Mouse (Mus musculus) MEL (cell line): ENCODE data around the gene Grin3b. TPM values are rescaled to one million over a fixed set of nuclear protein-coding genes. Genes with fewer than 3 reads are reported as not detected.

Experiments used
- DNase-seq: peaks from one replicate; pipeline ENCODE4 v3.0.0; 2011; ENCODE audit warnings: low read depth, low spot score
- H3K27ac ChIP-seq: 2 replicates; pipeline ENCODE4 v1.5.1; 2012; ENCODE audit warnings: low read depth, mild to moderate bottlenecking, control low read depth, low read length, moderate library complexity; ENCODE audit not compliant: control insufficient read depth
- H3K27me3 ChIP-seq, 2 experiments: fragments of 150-350 bp in 1 of 2; sonication (generic) in 1 of 2; 2 replicates each; pipeline ENCODE4 v1.6.1; 2012; ENCODE audit warnings: low read length in 2 of 2, mild to moderate bottlenecking in 2 of 2, improper control_type of control experiment in 1 of 2, moderate library complexity in 1 of 2; ENCODE audit not compliant: insufficient read depth in 2 of 2, control insufficient read depth in 1 of 2
- H3K36me3 ChIP-seq, 2 experiments: 2 replicates each; pipeline ENCODE4 v1.6.1; 2012 to 2014; ENCODE audit warnings: low read length in 2 of 2, improper control_type of control experiment in 1 of 2, inconsistent platforms in 1 of 2, mild to moderate bottlenecking in 1 of 2; ENCODE audit not compliant: insufficient read depth in 2 of 2, control insufficient read depth in 1 of 2
- H3K4me1 ChIP-seq, 2 experiments: fragments of 150-350 bp in 1 of 2; sonication (generic) in 1 of 2; 2 replicates each; pipeline ENCODE4 v1.6.1; 2012; ENCODE audit warnings: low read length in 2 of 2, improper control_type of control experiment in 1 of 2, mild to moderate bottlenecking in 1 of 2; ENCODE audit not compliant: insufficient read depth in 2 of 2, control insufficient read depth in 1 of 2
- H3K4me3 ChIP-seq, 2 experiments: fragments of 150-350 bp in 1 of 2; sonication (generic) in 1 of 2; 2 replicates each; pipeline ENCODE4 v1.5.1; 2012; ENCODE audit warnings: low read depth in 2 of 2, low read length in 2 of 2, mild to moderate bottlenecking in 2 of 2, moderate library complexity in 2 of 2, control low read depth in 1 of 2, improper control_type of control experiment in 1 of 2; ENCODE audit not compliant: control insufficient read depth in 1 of 2, insufficient read depth in 1 of 2
- H3K79me2 ChIP-seq: 2 replicates; pipeline ENCODE4 v1.6.1; 2012; ENCODE audit warnings: mild to moderate bottlenecking, low read length, moderate library complexity; ENCODE audit not compliant: control insufficient read depth, poor library complexity, insufficient read depth
- H3K9ac ChIP-seq: 2 replicates; pipeline ENCODE4 v1.6.1; 2012; ENCODE audit warnings: low read depth, mild to moderate bottlenecking, control low read depth, low read length, moderate library complexity; ENCODE audit not compliant: control insufficient read depth, poor library complexity, severe bottlenecking
- H3K9me3 ChIP-seq: fragments of 150-350 bp; sonication (generic); replicated peaks from 2 replicates; pipeline ENCODE4 v1.6.1; 2012; ENCODE audit warnings: mild to moderate bottlenecking, low read length, improper control_type of control experiment, moderate library complexity; ENCODE audit not compliant: insufficient read depth
- BHLHE40 ChIP-seq: IDR thresholded peaks from 2 replicates; pipeline ENCODE4 v1.6.1; 2012; ENCODE audit warnings: low read depth, mild to moderate bottlenecking, inconsistent platforms, low read length, improper control_type of control experiment, borderline replicate concordance
- CHD1 ChIP-seq: IDR thresholded peaks from 2 replicates; pipeline ENCODE4 v1.6.1; 2012; ENCODE audit warnings: low read depth, mild to moderate bottlenecking, inconsistent platforms, low read length, improper control_type of control experiment
- CTCF ChIP-seq, 3 experiments: IDR thresholded peaks in 2 of 3; conservative IDR thresholded peaks in 1 of 3; 2 replicates each; pipeline ENCODE4 v1.5.1; 2011 to 2012; ENCODE audit warnings: low read length in 3 of 3, low read depth in 2 of 3, mild to moderate bottlenecking in 2 of 3, improper control_type of control experiment in 1 of 3, inconsistent platforms in 1 of 3, mixed read lengths in 1 of 3, moderate library complexity in 1 of 3; ENCODE audit not compliant: control insufficient read depth in 1 of 3, insufficient read depth in 1 of 3, poor library complexity in 1 of 3, severe bottlenecking in 1 of 3
- EP300 ChIP-seq, 2 experiments: IDR thresholded peaks; 2 replicates each; pipeline ENCODE4 v1.6.1; 2011; ENCODE audit warnings: improper control_type of control experiment in 2 of 2, low read length in 2 of 2, low read depth in 1 of 2, mild to moderate bottlenecking in 1 of 2
- ETS1 ChIP-seq: IDR thresholded peaks from 2 replicates; pipeline ENCODE4 v1.6.1; 2012; ENCODE audit warnings: low read depth, mild to moderate bottlenecking, inconsistent platforms, low read length, improper control_type of control experiment, moderate library complexity
- GATA1 ChIP-seq: IDR thresholded peaks from 2 replicates; pipeline ENCODE4 v1.6.1; 2011; ENCODE audit warnings: low read depth, low read length, improper control_type of control experiment
- HCFC1 ChIP-seq: IDR thresholded peaks from 2 replicates; pipeline ENCODE4 v1.6.1; 2012; ENCODE audit warnings: low read depth, mild to moderate bottlenecking, inconsistent platforms, low read length, improper control_type of control experiment, moderate library complexity
- JUND ChIP-seq: IDR thresholded peaks from 2 replicates; pipeline ENCODE4 v1.6.1; 2011; ENCODE audit warnings: low read depth, mild to moderate bottlenecking, improper control_type of control experiment, low read length
- MAFK ChIP-seq: IDR thresholded peaks from 2 replicates; pipeline ENCODE4 v1.6.1; 2011; ENCODE audit warnings: low read depth, mild to moderate bottlenecking, low read length, improper control_type of control experiment, borderline replicate concordance
- MEF2A ChIP-seq: IDR thresholded peaks from 2 replicates; pipeline ENCODE4 v1.6.1; 2014; ENCODE audit warnings: low read depth, mild to moderate bottlenecking, inconsistent platforms, low read length, improper control_type of control experiment; ENCODE audit not compliant: poor library complexity, insufficient replicate concordance, severe bottlenecking; ENCODE audit errors: extremely low read depth
- MXI1 ChIP-seq: IDR thresholded peaks from 2 replicates; pipeline ENCODE4 v1.6.1; 2011; ENCODE audit warnings: mild to moderate bottlenecking, low read depth, low read length, improper control_type of control experiment
- MYC ChIP-seq: IDR thresholded peaks from 2 replicates; pipeline ENCODE4 v1.6.1; 2011; ENCODE audit warnings: low read depth, mild to moderate bottlenecking, low read length, improper control_type of control experiment, moderate library complexity
- NELFE ChIP-seq: IDR thresholded peaks from 2 replicates; pipeline ENCODE4 v1.6.1; 2011; ENCODE audit warnings: low read depth, low read length, improper control_type of control experiment
- POLR2AphosphoS2 ChIP-seq: IDR thresholded peaks from 2 replicates; pipeline ENCODE4 v1.6.1; 2011; ENCODE audit warnings: low read length, improper control_type of control experiment
- RAD21 ChIP-seq: IDR thresholded peaks from 2 replicates; pipeline ENCODE4 v1.6.1; 2011; ENCODE audit warnings: mild to moderate bottlenecking, low read depth, low read length, improper control_type of control experiment
- SMC3 ChIP-seq: IDR thresholded peaks from 2 replicates; pipeline ENCODE4 v1.6.1; 2011; ENCODE audit warnings: low read depth, low read length, improper control_type of control experiment
- TAL1 ChIP-seq: IDR thresholded peaks from 2 replicates; pipeline ENCODE4 v1.6.1; 2012; ENCODE audit warnings: mild to moderate bottlenecking, inconsistent platforms, low read length, moderate library complexity, mixed read lengths
- TBP ChIP-seq: IDR thresholded peaks from 2 replicates; pipeline ENCODE4 v1.8.0; 2011; ENCODE audit warnings: low read depth, low read length, improper control_type of control experiment
- UBTF ChIP-seq: IDR thresholded peaks from 2 replicates; pipeline ENCODE4 v1.6.1; 2012; ENCODE audit warnings: low read depth, mild to moderate bottlenecking, inconsistent platforms, low read length, improper control_type of control experiment, moderate library complexity, borderline replicate concordance; ENCODE audit not compliant: insufficient read depth
- USF1 ChIP-seq: IDR thresholded peaks from 2 replicates; pipeline ENCODE4 v1.6.1; 2014; ENCODE audit warnings: low read depth, mild to moderate bottlenecking, inconsistent platforms, low read length, improper control_type of control experiment, moderate library complexity
- USF2 ChIP-seq, 2 experiments: IDR thresholded peaks; 2 replicates each; pipeline ENCODE4 v1.6.1; 2011 to 2012; ENCODE audit warnings: improper control_type of control experiment in 2 of 2, low read length in 2 of 2, borderline replicate concordance in 1 of 2, inconsistent platforms in 1 of 2, low read depth in 1 of 2, mild to moderate bottlenecking in 1 of 2; ENCODE audit not compliant: insufficient read depth in 1 of 2
- ZKSCAN1 ChIP-seq: IDR thresholded peaks from 2 replicates; pipeline ENCODE4 v1.6.1; 2012; ENCODE audit warnings: low read depth, mild to moderate bottlenecking, inconsistent platforms, low read length, improper control_type of control experiment, moderate library complexity
- ZNF384 ChIP-seq: IDR thresholded peaks from 2 replicates; pipeline ENCODE4 v1.6.1; 2012; ENCODE audit warnings: low read depth, mild to moderate bottlenecking, inconsistent platforms, low read length, improper control_type of control experiment
- polyA plus RNA-seq, 2 experiments: library from polyadenylated mRNA; stranded (reverse) in 1 of 2; unstranded in 1 of 2; fragments of >175 nt in 1 of 2; fragments of >200 nt in 1 of 2; gene quantifications; 2 replicates each; pipeline versions ENCODE4 v1.2.1 to v1.2.4; 2012; ENCODE audit warnings: low replicate concordance in 2 of 2, low read depth in 1 of 2; ENCODE audit not compliant: insufficient read length in 2 of 2, insufficient read depth in 1 of 2, missing spikeins in 1 of 2
- total RNA-seq: library from RNA; depleted of rRNA; stranded (reverse); fragments of 300-350 nt; gene quantifications from 2 replicates; pipeline ENCODE4 v1.2.3, GENCODE M21; 2012

The Grin3b gene
- total and polyA plus RNA-seq, 3 experiments: 0.42 to 1.1 TPM; not detected in 1

GRCm38 (mm10) chr10:79946752-79947322, 23.7 kb upstream of the Grin3b start:
- Histone ChIP-seq H3K9ac (no peak overlapping the region), H3K27ac (no peak overlapping the region), H3K4me1 (no peaks in the 10 kb centered on the region), H3K79me2 (no peaks in the 10 kb centered on the region), H3K4me3 (no peak overlapping the region), H3K36me3 (no peaks in the 10 kb centered on the region), H3K9me3 (no peaks in the 10 kb centered on the region), H3K27me3 (no peaks in the 10 kb centered on the region)
- no peak for DNase-seq
- TF ChIP-seq TBP (no peak), JUND (no peak), MYC (no peak), RAD21 (no peak), CHD1 (no peak), SMC3 (no peak), UBTF (no peak), BHLHE40 (no peak), NELFE (no peak), EP300 (IDR thresholded peaks at IDR 0.05; ENCODE audit: low read depth in 1 of 2, low read length in 2 of 2) (no peak), USF2 (IDR thresholded peaks at IDR 0.05; ENCODE audit: borderline replicate concordance in 1 of 2, insufficient read depth in 1 of 2, low read depth in 1 of 2, low read length in 2 of 2) (no peak), ZNF384 (no peak), MXI1 (no peak), ETS1 (no peak), MEF2A (no peak), POLR2AphosphoS2 (no peak), MAFK (no peak), USF1 (no peak), CTCF (IDR thresholded peaks at IDR 0.05 in 2 of 3, conservative IDR thresholded peaks at IDR 0.05 in 1 of 3; ENCODE audit: control insufficient read depth in 1 of 3, insufficient read depth in 1 of 3, low read depth in 2 of 3, low read length in 3 of 3, poor library complexity in 1 of 3, severe bottlenecking in 1 of 3) (no peak)

GRCm38 (mm10) chr10:79947502-79947901, 23.0 kb upstream of the Grin3b start:
- no peaks in the 10 kb centered on the region for H3K27me3 ChIP-seq
- no peaks in the 10 kb centered on the region for H3K9me3 ChIP-seq
- no peaks in the 10 kb centered on the region for H3K4me1 ChIP-seq
- no peak for TF ChIP-seq POLR2AphosphoS2
- no peak for TF ChIP-seq HCFC1
- TF ChIP-seq ZNF384: no peak
- TF ChIP-seq ZKSCAN1: no peak
- no peak for TF ChIP-seq GATA1
- no peak for TF ChIP-seq TAL1
- TF ChIP-seq ETS1: no peak
- no peak for DNase-seq
- H3K4me3 ChIP-seq: no peak overlapping the region
- H3K9ac ChIP-seq: no peak overlapping the region
- no peaks in the 10 kb centered on the region for H3K79me2 ChIP-seq
- no peak overlapping the region for H3K27ac ChIP-seq
- no peaks in the 10 kb centered on the region for H3K36me3 ChIP-seq
